Mouse (Mus musculus) layer of hippocampus, adult 18-20 months (tissue): ENCODE results near the gene 2310003L06Rik. TPM values are rescaled to one million over a fixed set of nuclear protein-coding genes. Genes with fewer than 3 reads are reported as not detected.

Source experiments
- DNase-seq, 2 experiments: peaks; one replicate each; pipeline ENCODE4 v3.0.0; 2022; ENCODE audit warnings: low spot score in 2 of 2
- long read RNA-seq: library from polyadenylated mRNA; stranded (forward); transcript quantifications from one replicate; pipeline ENCODE4 v2.0.0, GENCODE M21; 2021
- total RNA-seq, 2 experiments: library from RNA; stranded (reverse); gene quantifications; 2 replicates each; pipeline ENCODE4 v1.2.3; 2021

2310003L06Rik gene
- total RNA-seq = not detected
- long read RNA-seq = 0 reads

DNA sequence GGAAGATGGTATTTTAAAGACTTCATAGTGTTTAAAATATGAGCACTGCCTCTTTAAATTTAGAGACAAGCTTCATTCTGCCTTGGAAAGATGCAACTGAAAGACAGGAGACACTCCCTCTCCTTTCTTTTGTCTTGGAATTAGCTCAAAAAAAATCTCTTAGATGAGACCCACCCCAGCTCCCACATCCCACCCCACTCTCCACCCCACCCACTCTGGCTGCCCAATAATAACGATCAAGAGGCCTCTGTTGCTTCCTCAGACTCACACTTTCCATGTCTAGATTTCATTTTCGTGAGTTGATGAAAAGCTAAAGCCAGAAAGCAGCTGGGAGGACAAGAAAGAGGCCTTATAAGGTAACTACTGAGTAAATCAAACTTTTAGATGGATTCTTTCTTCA lies at the start of gene 2310003L06Rik, which contains the start of gene Gm28434:
2310003L06Rik (plus strand) TSS at position 259 of the 400 bp plus-strand sequence.
Gm28434 (plus strand) TSS at position 317 of the 400 bp plus-strand sequence.
- DNase-seq = no peak

DNA sequence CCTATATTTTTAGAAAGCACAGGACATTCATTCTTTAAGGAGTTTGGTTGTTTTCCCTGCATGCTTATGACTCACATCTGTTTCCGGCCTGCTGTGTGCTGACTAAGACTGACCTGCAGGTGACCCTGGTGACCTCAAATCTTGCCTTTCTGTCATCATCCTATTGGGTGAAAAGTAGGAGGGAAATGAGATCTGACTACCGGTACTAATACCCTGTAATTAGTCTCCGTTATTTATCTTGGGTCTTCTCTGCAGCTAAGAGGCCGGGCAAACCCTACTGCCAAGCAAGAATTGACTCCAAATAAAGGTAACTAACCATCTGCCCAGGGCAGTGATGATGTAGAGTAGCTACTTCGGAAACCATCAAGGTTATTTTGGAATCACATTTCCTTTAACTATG lies 43.9 kb upstream of the 2310003L06Rik start, which contains the start of gene Csn3:
Csn3 (plus strand) TSS at position 208 of the 400 bp plus-strand sequence.
- DNase-seq = no peak

DNA sequence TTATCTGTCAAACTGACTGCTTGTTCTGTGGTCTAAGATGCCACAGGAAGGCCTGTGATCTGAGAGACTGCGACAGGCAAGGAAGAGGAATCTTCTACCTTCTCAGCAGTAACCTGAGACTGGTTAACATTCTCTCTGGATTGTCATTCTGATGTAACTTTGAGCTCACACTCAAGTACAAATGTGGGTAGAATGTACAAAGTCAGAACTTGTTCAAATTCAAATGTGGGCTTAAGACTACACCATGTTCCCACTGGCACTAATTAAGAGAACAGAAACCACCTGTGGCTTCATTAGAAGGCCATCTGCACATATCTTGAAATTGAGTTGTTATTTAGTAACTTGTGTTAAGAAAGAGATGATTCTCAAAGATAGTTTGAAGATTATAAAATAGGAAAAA lies 37.7 kb upstream of the 2310003L06Rik start:
- peak in 1 of 2 experiments; percentile 29 for DNase-seq

DNA sequence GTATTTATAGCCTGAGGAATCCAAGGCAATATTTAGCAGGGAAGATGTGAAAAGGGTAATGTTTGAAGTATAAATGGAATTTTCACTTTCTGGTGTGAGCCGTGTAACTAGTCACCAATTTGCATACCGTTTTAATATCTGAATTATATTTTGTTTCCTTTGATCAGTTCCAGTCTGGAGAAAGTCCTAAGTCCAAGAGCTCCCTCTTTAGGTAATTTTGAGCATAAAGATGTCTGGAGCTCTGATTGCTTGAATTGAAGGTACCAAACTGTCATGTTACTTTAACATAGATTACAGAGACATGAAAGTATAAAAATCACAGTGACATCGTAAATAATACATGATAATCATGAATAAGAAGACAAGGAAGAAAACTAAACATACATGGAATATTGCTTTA lies 28.5 kb upstream of the 2310003L06Rik start:
- peak in 1 of 2 experiments; percentile 51 for DNase-seq

DNA sequence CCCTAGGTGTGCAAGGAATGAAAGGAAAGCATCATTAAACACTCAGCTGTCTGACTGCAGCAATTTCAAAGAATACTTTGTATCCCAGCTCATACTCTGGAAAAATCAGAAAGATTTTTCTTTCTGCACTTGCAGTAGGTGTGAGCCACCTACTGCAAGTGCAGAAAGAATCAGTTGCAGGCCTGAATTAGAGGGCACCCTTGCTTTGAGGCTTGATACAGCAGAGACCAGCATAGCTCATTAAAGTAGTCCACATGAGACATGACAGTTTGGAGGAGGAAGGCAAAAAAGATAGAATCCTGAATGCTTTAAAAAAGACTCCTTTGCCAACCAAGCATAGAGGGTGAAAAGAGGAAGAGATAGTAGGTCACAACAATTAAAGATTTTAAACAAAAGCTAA lies 26.7 kb upstream of the 2310003L06Rik start:
- DNase-seq = no peak

DNA sequence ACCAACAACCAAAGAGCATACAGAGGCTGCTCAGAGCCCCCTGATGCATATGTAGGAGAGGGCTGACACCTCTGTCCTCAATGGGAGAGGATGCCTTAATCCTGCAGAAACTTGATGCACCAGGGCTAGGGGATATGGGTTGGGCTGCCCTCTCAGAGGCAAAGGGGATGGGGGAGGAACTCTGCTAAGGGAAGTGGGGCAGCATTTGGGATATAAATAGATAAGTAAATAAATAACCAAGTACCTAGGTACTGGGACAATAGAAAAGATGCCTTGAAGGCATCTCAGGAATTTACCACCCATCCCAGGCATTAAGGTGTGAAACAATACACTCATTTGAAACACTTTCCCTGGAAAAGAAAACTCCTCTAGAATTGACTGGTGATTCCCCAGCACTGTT lies 17.4 kb upstream of the 2310003L06Rik start:
- no peak for DNase-seq

DNA sequence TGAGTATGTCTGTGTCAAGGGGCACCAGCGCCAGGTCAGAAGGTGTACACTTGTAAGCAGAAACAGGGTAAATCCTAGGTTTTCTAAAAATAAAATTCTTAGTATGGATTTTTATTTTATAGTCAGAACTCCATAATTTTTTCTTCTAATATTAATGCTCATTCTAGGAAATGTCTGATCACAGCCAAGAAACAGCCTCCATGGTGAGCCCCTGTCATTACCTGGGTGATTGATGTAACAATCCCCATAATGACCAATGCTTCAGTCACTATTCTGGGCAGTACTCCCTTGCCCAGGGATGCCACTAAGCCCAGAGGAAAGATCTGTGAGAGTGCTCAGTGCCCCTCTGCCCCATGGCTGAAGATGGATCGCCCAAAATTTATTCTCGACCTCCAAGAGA lies 9.9 kb downstream of the 2310003L06Rik start, which contains the start of gene Cabs1:
Cabs1 (plus strand) TSS at position 301 of the 400 bp plus-strand sequence.
- no peak for DNase-seq

DNA sequence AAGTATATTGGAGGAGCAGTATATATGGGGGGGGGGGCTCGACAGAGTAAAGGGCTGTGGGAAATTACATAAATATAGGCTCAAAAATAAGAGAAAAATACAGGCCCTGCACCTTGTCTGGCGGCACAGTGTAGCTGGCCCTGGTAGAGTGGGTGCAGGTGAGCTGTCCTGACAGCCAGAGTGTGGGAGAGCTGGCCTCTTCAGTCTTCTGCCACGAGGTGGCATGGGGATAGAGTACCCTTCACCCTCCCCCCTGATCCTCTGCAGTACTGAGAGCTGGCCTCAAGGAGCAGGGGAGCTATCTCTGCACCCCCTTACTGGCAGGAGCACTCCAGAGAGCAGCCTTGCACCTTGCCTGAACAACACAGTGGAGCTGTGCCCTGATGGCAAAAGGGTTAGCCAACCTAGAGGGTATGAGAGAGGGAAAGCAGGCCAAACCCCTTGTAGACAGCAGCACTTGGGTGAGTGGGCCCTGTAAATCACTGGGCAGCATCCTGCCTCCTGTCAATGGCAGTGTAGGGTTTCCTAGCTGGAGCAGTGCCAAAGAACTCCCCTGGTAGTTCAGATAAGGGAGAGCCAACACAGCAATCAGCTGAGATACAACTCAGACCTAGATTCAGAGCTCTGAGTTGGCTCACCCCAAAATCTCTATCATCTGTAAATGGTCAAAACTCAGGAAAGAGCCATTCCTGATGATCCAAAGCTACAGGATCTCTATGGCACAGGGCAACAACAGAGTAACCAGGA lies 13.4 kb downstream of the 2310003L06Rik start:
- DNase-seq = no peak

DNA sequence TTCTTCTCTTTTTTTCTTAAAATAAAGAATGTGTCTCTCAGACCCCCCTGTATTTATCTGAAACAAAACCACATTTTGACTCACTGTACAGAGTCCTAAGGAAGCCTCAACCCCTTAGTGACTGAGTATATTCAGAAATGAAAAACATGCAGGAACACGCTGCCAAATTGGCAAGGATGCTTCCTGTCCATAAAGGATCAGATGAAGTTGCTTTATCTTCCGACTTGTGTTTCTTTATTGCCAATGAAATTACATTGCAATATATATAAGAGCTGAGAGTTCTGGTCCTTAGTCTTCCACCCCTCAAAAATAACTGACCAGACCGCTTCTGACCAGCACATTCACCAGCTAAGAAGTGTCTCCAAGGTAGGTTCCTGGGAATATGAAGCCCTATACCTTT lies 33.0 kb downstream of the 2310003L06Rik start, which contains the start of gene Smr3a:
Smr3a (plus strand) TSS at position 301 of the 400 bp plus-strand sequence.
- DNase-seq = no peak

DNA sequence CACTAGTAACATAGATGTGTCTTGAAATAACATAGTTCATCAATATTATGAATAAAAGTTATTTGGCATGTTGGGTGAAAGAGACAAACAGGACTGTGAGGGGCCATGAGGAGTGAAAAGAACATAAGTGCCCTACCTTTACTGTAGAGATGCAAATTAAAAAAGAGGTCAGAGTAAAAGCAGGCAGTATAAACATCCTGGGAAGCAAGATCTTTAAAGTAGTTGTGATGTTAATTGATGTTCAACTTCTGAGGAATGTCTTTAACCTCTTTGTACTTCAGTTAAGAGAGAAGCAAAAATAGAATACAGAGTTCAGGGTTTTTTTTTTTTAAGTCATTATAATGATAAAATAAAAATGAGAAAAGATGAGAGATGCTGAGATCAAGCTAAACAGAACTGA lies 36.0 kb downstream of the 2310003L06Rik start:
- no peak for DNase-seq

Other genes with a start within 250 kb of the 2310003L06Rik start
- gene Csn1s2a, start 194.9 kb upstream of the 2310003L06Rik start, total RNA-seq = not detected
- gene Csn1s2b, start 161.4 kb upstream of the 2310003L06Rik start, total RNA-seq = not detected
- not detected for gene Prr27, start 143.8 kb upstream of the 2310003L06Rik start, total RNA-seq
- not detected for gene Odam, start 84.4 kb upstream of the 2310003L06Rik start, total RNA-seq
- gene Csn3, start 43.9 kb upstream of the 2310003L06Rik start, total RNA-seq = not detected
- not detected for gene Gm28434, start 58 bp downstream of the 2310003L06Rik start, total RNA-seq
- gene Cabs1, start 10.0 kb downstream of the 2310003L06Rik start, total RNA-seq = not detected
- gene Smr3a, start 33.1 kb downstream of the 2310003L06Rik start, total RNA-seq = not detected
- not detected for gene Smr2, start 117.1 kb downstream of the 2310003L06Rik start, total RNA-seq
- not detected for gene Gm11116, start 142.1 kb downstream of the 2310003L06Rik start, total RNA-seq
- not detected for gene Gm11115, start 184.6 kb downstream of the 2310003L06Rik start, total RNA-seq